ENCODE assay signal across 35 mouse cellular contexts in the genomic region with DNA sequence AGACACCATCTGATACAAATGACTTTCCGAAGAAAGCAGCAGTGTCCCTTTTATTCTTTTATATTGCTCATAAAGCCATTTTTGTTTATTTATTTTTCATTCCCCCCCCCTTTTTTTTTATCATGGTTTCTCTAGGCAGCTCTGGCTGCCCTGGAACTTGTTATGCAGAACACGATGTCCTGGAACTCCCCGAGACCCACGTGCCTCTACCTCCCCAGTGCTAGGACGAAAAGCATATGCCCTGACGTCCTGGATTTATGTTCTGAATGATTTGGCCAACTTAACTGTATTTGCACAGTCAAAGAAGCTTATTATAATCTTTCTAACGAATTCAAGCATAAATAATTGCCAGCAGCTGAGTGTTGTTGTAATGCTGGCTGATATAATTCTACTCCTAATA.
"Had no signal": no experiment of that assay in that cellular context is flagged by ENCODE, and none has a peak within 500 bp of the region (broad histone marks: within the 10 kb centered on the region; RNA-seq: fewer than 3 reads in every experiment).

No protein-coding gene starts in this region.

- H3K4me3 ChIP-seq: heart, adult 2 months; heart, embryonic 10.5 days; heart, embryonic 12.5 days; heart, embryonic 13.5 days; heart, embryonic 15.5 days; hindbrain, embryonic 10.5 days; hindbrain, embryonic 12.5 days; hindbrain, embryonic 13.5 days; hindbrain, embryonic 15.5 days; intestine, embryonic 15.5 days; kidney, embryonic 15.5 days; layer of hippocampus, adult 2 months had no signal

- H3K36me3 ChIP-seq: heart, embryonic 10.5 days; heart, embryonic 12.5 days; heart, embryonic 13.5 days; heart, embryonic 15.5 days; hindbrain, embryonic 10.5 days; hindbrain, embryonic 12.5 days; hindbrain, embryonic 13.5 days; hindbrain, embryonic 15.5 days; intestine, embryonic 15.5 days; kidney, embryonic 15.5 days had no signal

- DNase-seq: heart, adult 18-20 months; heart, adult 2 months; heart, postnatal 10 days; heart, postnatal 14 days; heart, postnatal 36 days; kidney, adult 11 months; kidney, adult 18-20 months; kidney, adult 2 months; kidney, adult 8-10 months; kidney, adult 9 months; kidney, postnatal 10 days; kidney, postnatal 14 days; kidney, postnatal 25 days; kidney, postnatal 36 days; kidney, postnatal 4 days; layer of hippocampus, adult 9-11 months had no signal

- H3K4me2 ChIP-seq: heart, embryonic 11.5 days; heart, embryonic 13.5 days; hindbrain, embryonic 12.5 days; hindbrain, embryonic 13.5 days; hindbrain, embryonic 14.5 days; hindbrain, embryonic 15.5 days; intestine, embryonic 15.5 days; kidney, embryonic 15.5 days had no signal

- H3K4me1 ChIP-seq: heart, embryonic 10.5 days; intestine, embryonic 15.5 days had no signal

- H3K9me3 ChIP-seq: heart, embryonic 10.5 days; heart, embryonic 12.5 days; heart, embryonic 13.5 days; heart, embryonic 15.5 days; hindbrain, embryonic 10.5 days; hindbrain, embryonic 12.5 days; hindbrain, embryonic 13.5 days; hindbrain, embryonic 15.5 days; intestine, embryonic 15.5 days; kidney, embryonic 15.5 days had no signal

- H3K27ac ChIP-seq: heart, adult 2 months; heart, embryonic 10.5 days; heart, embryonic 13.5 days; hindbrain, embryonic 10.5 days; hindbrain, embryonic 12.5 days; hindbrain, embryonic 13.5 days; hindbrain, embryonic 14.5 days; hindbrain, embryonic 15.5 days; hindbrain, postnatal 0 days; intestine, embryonic 15.5 days; kidney, embryonic 15.5 days; kidney, postnatal 0 days; layer of hippocampus, adult 2 months had no signal

- ATAC-seq: hindbrain, embryonic 16.5 days; hindbrain, postnatal 0 days; inflammation-experienced regulatory T-cells, adult 6 months; intestine, embryonic 15.5 days; intestine, embryonic 16.5 days; intestine, postnatal 0 days had no signal

- H3K9ac ChIP-seq: heart, embryonic 12.5 days; heart, embryonic 13.5 days; heart, embryonic 15.5 days; hindbrain, embryonic 12.5 days; hindbrain, embryonic 13.5 days; hindbrain, embryonic 14.5 days; hindbrain, embryonic 15.5 days; intestine, embryonic 15.5 days; kidney, embryonic 15.5 days had no signal

- H3K27me3 ChIP-seq: heart, embryonic 15.5 days; hindbrain, embryonic 15.5 days; intestine, embryonic 15.5 days had no signal
